Mouse (Mus musculus): ENCODE measurements around the gene Camkv. TPM values are rescaled to one million over a fixed set of nuclear protein-coding genes. Genes with fewer than 3 reads are reported as not detected.
A peak's percentile ranks its signal among the peaks of the same experiment; 100 is the strongest.

Gene Camkv
- polyA plus RNA-seq (2014; fragmentation: Nextera tagmentation; extraction: Ambion mirVana), result 16.7 and 26.1 TPM in 2 replicates

GRCm38 (mm10) chr9:107935374-107935773 lies at the start of gene Camkv:
Gene Camkv, plus strand, starts transcription at chr9:107935674.
- Histone ChIP-seq H3K9ac (replicated peaks; ENCODE audit: low read length) (peak within 1 kb of the TSS; percentile 66), H3K4me1 (ENCODE audit: control insufficient read depth, insufficient read depth, low read length) (peaks cover 16% of the 10 kb centered on the region; the same call in 1 of the 2 replicates), H3K4me3 (replicated peaks; ENCODE audit: low read depth, low read length) (peak within 1 kb of the TSS; percentile 50), H3K27ac (replicated peaks; ENCODE audit: low read depth, low read length) (no peak within 1 kb of the TSS), H3K4me2 (ENCODE audit: low read length) (peak within 1 kb of the TSS; percentile 86), H3K9me3 (ENCODE audit: control insufficient read depth, low read length) (no peaks in the 10 kb centered on the region), H3K36me3 (ENCODE audit: control insufficient read depth, insufficient read depth, low read length) (no peaks in the 10 kb centered on the region), H3K27me3 (ENCODE audit: control insufficient read depth, insufficient read depth, low read length) (no peaks in the 10 kb centered on the region)
- whole genome bisulfite sequencing, result 5% methylated on average over 3 of the region's 3 CpGs
- DNase-seq (no peak), ATAC-seq (ENCODE audit: low FRiP score, low TSS enrichment) (no peak)

GRCm38 (mm10) chr9:107887804-107888266 lies 47.6 kb upstream of the Camkv start, which contains the start of gene Mon1a:
Gene Mon1a, plus strand, starts transcription at chr9:107888151.
- Histone ChIP-seq H3K27ac (replicated peaks; ENCODE audit: low read depth, low read length) (peak within 1 kb of the TSS; percentile 72), H3K9me3 (ENCODE audit: control insufficient read depth, low read length) (no peaks in the 10 kb centered on the region)
- under 1% methylated on average over 28 of the region's 28 CpGs for WGBS

GRCm38 (mm10) chr9:107888267-107888850 lies 47.1 kb upstream of the Camkv start:
- 0 out of 2 replicates have a peak, but pooled peaks cover 4% of the 10 kb centered on the region for H3K27me3 ChIP-seq (ENCODE audit: control insufficient read depth, insufficient read depth, low read length)
- H3K4me3 ChIP-seq (replicated peaks; ENCODE audit: low read depth, low read length), result peak overlapping the region; percentile 71
- 0 out of 2 replicates have a peak, but pooled peaks cover 2% of the 10 kb centered on the region for H3K36me3 ChIP-seq (ENCODE audit: control insufficient read depth, insufficient read depth, low read length)
- peak overlapping the region; percentile 68 for H3K4me2 ChIP-seq (ENCODE audit: low read length)
- H3K9me3 ChIP-seq (ENCODE audit: control insufficient read depth, low read length), result no peaks in the 10 kb centered on the region
- WGBS, result under 1% methylated on average over 18 of the region's 18 CpGs
- peak overlapping the region; percentile 72 for H3K27ac ChIP-seq (replicated peaks; ENCODE audit: low read depth, low read length)
- peak overlapping the region; percentile 77 for H3K9ac ChIP-seq (replicated peaks; ENCODE audit: low read length)
- H3K4me1 ChIP-seq (ENCODE audit: control insufficient read depth, insufficient read depth, low read length), result peaks cover 6% of the 10 kb centered on the region
- peak; percentile 82 for ATAC-seq (ENCODE audit: low FRiP score, low TSS enrichment)
- DNase-seq, result peak; percentile 62

More at GRCm38 (mm10) chr9:107887804-107888266, 47.6 kb upstream of the Camkv start, which contains the start of gene Mon1a:
- H3K9ac ChIP-seq (replicated peaks; ENCODE audit: low read length), result peak within 1 kb of the TSS; percentile 77
- DNase-seq (peak; percentile 90), ATAC-seq (ENCODE audit: low FRiP score, low TSS enrichment) (peak; percentile 96)
- 0 out of 2 replicates have a peak, but pooled peaks cover 4% of the 10 kb centered on the region for H3K27me3 ChIP-seq (ENCODE audit: control insufficient read depth, insufficient read depth, low read length)
- H3K4me3 ChIP-seq (replicated peaks; ENCODE audit: low read depth, low read length), result peak within 1 kb of the TSS; percentile 71
- H3K36me3 ChIP-seq (ENCODE audit: control insufficient read depth, insufficient read depth, low read length), result no peaks in the 10 kb centered on the region
- H3K4me2 ChIP-seq (ENCODE audit: low read length), result peak within 1 kb of the TSS; percentile 68
- peaks cover 6% of the 10 kb centered on the region for H3K4me1 ChIP-seq (ENCODE audit: control insufficient read depth, insufficient read depth, low read length)

- Histone ChIP-seq H3K4me1 (ENCODE audit: control insufficient read depth, insufficient read depth, low read length) (peaks cover 6% of the 10 kb centered on the region), H3K27ac (replicated peaks; ENCODE audit: low read depth, low read length) (no peak overlapping the region), H3K9me3 (ENCODE audit: control insufficient read depth, low read length) (no peaks in the 10 kb centered on the region), H3K9ac (replicated peaks; ENCODE audit: low read length) (no peak overlapping the region), H3K4me2 (ENCODE audit: low read length) (no peak overlapping the region), H3K36me3 (ENCODE audit: control insufficient read depth, insufficient read depth, low read length) (0 out of 2 replicates have a peak, but pooled peaks cover 2% of the 10 kb centered on the region), H3K4me3 (replicated peaks; ENCODE audit: low read depth, low read length) (no peak overlapping the region), H3K27me3 (ENCODE audit: control insufficient read depth, insufficient read depth, low read length) (0 out of 2 replicates have a peak, but pooled peaks cover 4% of the 10 kb centered on the region)
- 87% methylated on average over 6 of the region's 6 CpGs for WGBS
- ATAC-seq (ENCODE audit: low FRiP score, low TSS enrichment), result no peak
- no peak for DNase-seq
Measured at GRCm38 (mm10) chr9:107890260-107890659, 45.2 kb upstream of the Camkv start.

- no peak overlapping the region for H3K4me3 ChIP-seq (replicated peaks; ENCODE audit: low read depth, low read length)
- no peak for ATAC-seq (ENCODE audit: low FRiP score, low TSS enrichment)
- 98% methylated on average over 1 of the region's 1 CpGs for WGBS
Measured at GRCm38 (mm10) chr9:107891023-107891422, 44.5 kb upstream of the Camkv start.

GRCm38 (mm10) chr9:107898563-107898962 lies 36.9 kb upstream of the Camkv start:
- Histone ChIP-seq H3K4me1 (ENCODE audit: control insufficient read depth, insufficient read depth, low read length) (no peaks in the 10 kb centered on the region), H3K27ac (replicated peaks; ENCODE audit: low read depth, low read length) (no peak overlapping the region), H3K4me3 (replicated peaks; ENCODE audit: low read depth, low read length) (no peak overlapping the region), H3K27me3 (ENCODE audit: control insufficient read depth, insufficient read depth, low read length) (peaks cover 5% of the 10 kb centered on the region; the same call in 1 of the 2 replicates), H3K36me3 (ENCODE audit: control insufficient read depth, insufficient read depth, low read length) (peaks cover 41% of the 10 kb centered on the region), H3K4me2 (ENCODE audit: low read length) (no peak overlapping the region), H3K9ac (replicated peaks; ENCODE audit: low read length) (no peak overlapping the region), H3K9me3 (ENCODE audit: control insufficient read depth, low read length) (no peaks in the 10 kb centered on the region)
- WGBS, result 86% methylated on average over 10 of the region's 10 CpGs
- DNase-seq (no peak), ATAC-seq (ENCODE audit: low FRiP score, low TSS enrichment) (no peak)

More at GRCm38 (mm10) chr9:107891023-107891422, 44.5 kb upstream of the Camkv start:
- Histone ChIP-seq H3K4me2 (ENCODE audit: low read length) (no peak overlapping the region), H3K27me3 (ENCODE audit: control insufficient read depth, insufficient read depth, low read length) (0 out of 2 replicates have a peak, but pooled peaks cover 4% of the 10 kb centered on the region), H3K4me1 (ENCODE audit: control insufficient read depth, insufficient read depth, low read length) (peaks cover 6% of the 10 kb centered on the region), H3K9me3 (ENCODE audit: control insufficient read depth, low read length) (no peaks in the 10 kb centered on the region), H3K27ac (replicated peaks; ENCODE audit: low read depth, low read length) (no peak overlapping the region), H3K36me3 (ENCODE audit: control insufficient read depth, insufficient read depth, low read length) (0 out of 2 replicates have a peak, but pooled peaks cover 2% of the 10 kb centered on the region), H3K9ac (replicated peaks; ENCODE audit: low read length) (no peak overlapping the region)
- DNase-seq, result no peak

- H3K4me1 ChIP-seq (ENCODE audit: control insufficient read depth, insufficient read depth, low read length), result no peaks in the 10 kb centered on the region
- H3K36me3 ChIP-seq (ENCODE audit: control insufficient read depth, insufficient read depth, low read length), result peaks cover 41% of the 10 kb centered on the region
- no peak for DNase-seq
- H3K9me3 ChIP-seq (ENCODE audit: control insufficient read depth, low read length), result no peaks in the 10 kb centered on the region
- peaks cover 5% of the 10 kb centered on the region; the same call in 1 of the 2 replicates for H3K27me3 ChIP-seq (ENCODE audit: control insufficient read depth, insufficient read depth, low read length)
- H3K4me2 ChIP-seq (ENCODE audit: low read length), result no peak overlapping the region
- H3K9ac ChIP-seq (replicated peaks; ENCODE audit: low read length), result no peak overlapping the region
- no peak overlapping the region for H3K27ac ChIP-seq (replicated peaks; ENCODE audit: low read depth, low read length)
- whole genome bisulfite sequencing, result 68% methylated on average over 12 of the region's 12 CpGs
- no peak for ATAC-seq (ENCODE audit: low FRiP score, low TSS enrichment)
- H3K4me3 ChIP-seq (replicated peaks; ENCODE audit: low read depth, low read length), result no peak overlapping the region
Measured at GRCm38 (mm10) chr9:107899855-107900254, 35.6 kb upstream of the Camkv start.

GRCm38 (mm10) chr9:107900840-107901626 lies 34.4 kb upstream of the Camkv start:
- DNase-seq, result peak; percentile 90
- H3K27me3 ChIP-seq (ENCODE audit: control insufficient read depth, insufficient read depth, low read length), result peaks cover 5% of the 10 kb centered on the region; the same call in 1 of the 2 replicates
- peak overlapping the region; percentile 33; the same call in 1 of the 2 replicates for H3K27ac ChIP-seq (replicated peaks; ENCODE audit: low read depth, low read length)
- H3K4me1 ChIP-seq (ENCODE audit: control insufficient read depth, insufficient read depth, low read length), result no peaks in the 10 kb centered on the region
- H3K9ac ChIP-seq (replicated peaks; ENCODE audit: low read length), result peak overlapping the region; percentile 49
- peaks cover 41% of the 10 kb centered on the region for H3K36me3 ChIP-seq (ENCODE audit: control insufficient read depth, insufficient read depth, low read length)
- peak overlapping the region; percentile 22 for H3K4me3 ChIP-seq (replicated peaks; ENCODE audit: low read depth, low read length)
- no peaks in the 10 kb centered on the region for H3K9me3 ChIP-seq (ENCODE audit: control insufficient read depth, low read length)
- ATAC-seq (ENCODE audit: low FRiP score, low TSS enrichment), result peak; percentile 48; the same call in 1 of the 2 replicates
- WGBS, result 2% methylated on average over 44 of the region's 44 CpGs
- H3K4me2 ChIP-seq (ENCODE audit: low read length), result peak overlapping the region; percentile 56

Data from midbrain, embryonic 14.5 days (tissue).